Mouse (Mus musculus) heart, embryonic 14.5 days (tissue): ENCODE data around the gene Stim1. TPM values are rescaled to one million over a fixed set of nuclear protein-coding genes. Genes with fewer than 3 reads are reported as not detected.

Experiments used
- ATAC-seq: fragments of 200-750 bp; cut with Nextera tagmentation; 2 replicates; pipeline ENCODE4 v1.8.0; 2017; ENCODE audit warnings: low read depth, moderate TSS enrichment; ENCODE audit not compliant: insufficient number of reproducible peaks, insufficient read depth, low FRiP score
- H3K27ac ChIP-seq, 2 experiments: fragments of 200-500 bp in 1 of 2; fragments of 300-500 bp in 1 of 2; sonication (generic) in 1 of 2; replicated peaks in 1 of 2; 2 replicates each; pipeline ENCODE4 v1.5.1; 2012 to 2014; ENCODE audit warnings: low read depth in 2 of 2, low read length in 2 of 2, control low read depth in 1 of 2, mild to moderate bottlenecking in 1 of 2, mixed read lengths in 1 of 2; ENCODE audit not compliant: control insufficient read depth in 1 of 2, insufficient read depth in 1 of 2
- H3K27me3 ChIP-seq: fragments of 300-500 bp; sonication (generic); 2 replicates; pipeline ENCODE4 v1.6.1; 2014; ENCODE audit warnings: mild to moderate bottlenecking, low read length, control low read depth; ENCODE audit not compliant: control insufficient read depth, insufficient read depth
- H3K36me3 ChIP-seq: fragments of 300-500 bp; sonication (generic); 2 replicates; pipeline ENCODE4 v1.6.1; 2014; ENCODE audit warnings: mild to moderate bottlenecking, control low read depth, low read length, mixed read lengths; ENCODE audit not compliant: control insufficient read depth, insufficient read depth
- H3K4me1 ChIP-seq, 2 experiments: fragments of 200-500 bp in 1 of 2; fragments of 300-500 bp in 1 of 2; sonication (generic) in 1 of 2; 2 replicates each; pipeline ENCODE4 v1.6.1; 2012 to 2014; ENCODE audit warnings: low read length in 2 of 2, control low read depth in 1 of 2, mixed read lengths in 1 of 2; ENCODE audit not compliant: control insufficient read depth in 2 of 2, insufficient read depth in 2 of 2
- H3K4me2 ChIP-seq: fragments of 300-500 bp; sonication (generic); 2 replicates; pipeline ENCODE4 v1.6.1; 2014; ENCODE audit warnings: mild to moderate bottlenecking, low read length
- H3K4me3 ChIP-seq, 2 experiments: fragments of 200-500 bp in 1 of 2; fragments of 300-500 bp in 1 of 2; sonication (generic) in 1 of 2; 2 replicates each; pipeline ENCODE4 v1.5.1; 2012 to 2014; ENCODE audit warnings: low read length in 2 of 2, mild to moderate bottlenecking in 2 of 2, control low read depth in 1 of 2, low read depth in 1 of 2, moderate library complexity in 1 of 2; ENCODE audit not compliant: control insufficient read depth in 1 of 2, insufficient read depth in 1 of 2
- H3K9ac ChIP-seq: fragments of 300-500 bp; sonication (generic); 2 replicates; pipeline ENCODE4 v1.6.1; 2014; ENCODE audit warnings: mild to moderate bottlenecking, low read length
- H3K9me3 ChIP-seq: fragments of 300-500 bp; sonication (generic); 2 replicates; pipeline ENCODE4 v1.6.1; 2016; ENCODE audit warnings: low read length, control low read depth; ENCODE audit not compliant: control insufficient read depth
- WGBS: fragments of 180-500 bp; shearing (Covaris S2); extraction: QIAGEN DNeasy Blood & Tissue Kit; methylation state at CpG from one replicate; pipeline ENCODE4 v1.1.7; 2014; 5-methylcytosine and 5-hydroxymethylcytosine counted together
- polyA plus RNA-seq: library from polyadenylated mRNA; unstranded; fragments of >200 nt; fragmentation: Nextera tagmentation; extraction: Ambion mirVana; gene quantifications from 2 replicates; pipeline ENCODE4 v1.2.1, GENCODE M21; 2014

Gene Stim1
- 13.1 and 15.0 TPM in 2 replicates for polyA plus RNA-seq

- H3K4me3 ChIP-seq = peak within 1 kb of the TSS; percentile 58 to 88
- WGBS = under 1% methylated on average over 50 of the region's 73 CpGs
Observed at GRCm38 (mm10) chr7:102267601-102268394, at the start of gene Stim1. TSS of gene Stim1 (plus strand) at chr7:102267806.

GRCm38 (mm10) chr7:102221899-102222298 is 45.7 kb upstream of the Stim1 start:
- Histone ChIP-seq H3K4me1 (peaks cover 5 to 6% of the 10 kb centered on the region in 2 experiments; a peak in 3 of 4 replicates), H3K4me3 (no peak overlapping the region; a peak in 1 of 4 replicates), H3K9ac (no peak overlapping the region), H3K4me2 (peak overlapping the region; percentile 80), H3K27ac (no peak overlapping the region), H3K9me3 (no peaks in the 10 kb centered on the region), H3K27me3 (no peaks in the 10 kb centered on the region), H3K36me3 (0 out of 2 replicates have a peak, but pooled peaks cover 4% of the 10 kb centered on the region)
- no peak for ATAC-seq
- WGBS = 47% methylated on average over 1 of the region's 1 CpGs

More at GRCm38 (mm10) chr7:102267601-102268394, at the start of gene Stim1:
- peak within 1 kb of the TSS in 1 of 2 experiments; percentile 41; a peak in 2 of 4 replicates for H3K27ac ChIP-seq
- peaks cover 6 to 18% of the 10 kb centered on the region in 2 experiments for H3K4me1 ChIP-seq
- H3K27me3 ChIP-seq = peaks cover 24% of the 10 kb centered on the region
- peak within 1 kb of the TSS; percentile 80 for H3K9ac ChIP-seq
- H3K4me2 ChIP-seq = peak within 1 kb of the TSS; percentile 82
- H3K9me3 ChIP-seq = no peaks in the 10 kb centered on the region
- peak; percentile 94 for ATAC-seq
- no peaks in the 10 kb centered on the region for H3K36me3 ChIP-seq

GRCm38 (mm10) chr7:102222336-102222735 is 45.3 kb upstream of the Stim1 start:
- no peaks in the 10 kb centered on the region for H3K27me3 ChIP-seq
- peaks cover 6% of the 10 kb centered on the region; the same call in 1 of the 2 replicates for H3K36me3 ChIP-seq
- H3K4me3 ChIP-seq = peak overlapping the region; percentile 61 to 69; a peak in 3 of 4 replicates
- peaks cover 5 to 6% of the 10 kb centered on the region in 2 experiments; a peak in 3 of 4 replicates for H3K4me1 ChIP-seq
- no peak for ATAC-seq
- H3K27ac ChIP-seq = peak overlapping the region in 1 of 2 experiments; percentile 49; a peak in 1 of 4 replicates
- WGBS = under 1% methylated on average over 5 of the region's 13 CpGs
- H3K4me2 ChIP-seq = peak overlapping the region; percentile 80
- H3K9me3 ChIP-seq = no peaks in the 10 kb centered on the region
- H3K9ac ChIP-seq = peak overlapping the region; percentile 78

- H3K4me2 ChIP-seq = peak overlapping the region; percentile 80
- H3K36me3 ChIP-seq = peaks cover 12% of the 10 kb centered on the region; the same call in 1 of the 2 replicates
- H3K4me3 ChIP-seq = peak overlapping the region; percentile 61 to 69
- no peaks in the 10 kb centered on the region for H3K9me3 ChIP-seq
- H3K4me1 ChIP-seq = peaks cover 5 to 6% of the 10 kb centered on the region in 2 experiments; a peak in 3 of 4 replicates
- ATAC-seq = peak; percentile 82
- 2% methylated on average over 30 of the region's 31 CpGs for WGBS
- H3K9ac ChIP-seq = peak overlapping the region; percentile 78
- H3K27ac ChIP-seq = peak overlapping the region; percentile 6 to 49
- H3K27me3 ChIP-seq = no peaks in the 10 kb centered on the region
Observed at GRCm38 (mm10) chr7:102222830-102223556, 44.6 kb upstream of the Stim1 start.

- Histone ChIP-seq H3K4me1 (peaks cover 5 to 6% of the 10 kb centered on the region in 2 experiments; a peak in 3 of 4 replicates), H3K4me2 (peak overlapping the region; percentile 80; the same call in 1 of the 2 replicates), H3K9ac (no peak overlapping the region), H3K36me3 (peaks cover 20% of the 10 kb centered on the region), H3K27me3 (no peaks in the 10 kb centered on the region), H3K27ac (no peak overlapping the region), H3K4me3 (no peak overlapping the region), H3K9me3 (no peaks in the 10 kb centered on the region)
- 83% methylated on average over 5 of the region's 5 CpGs for WGBS
- ATAC-seq = no peak
Observed at GRCm38 (mm10) chr7:102223883-102224738, 43.5 kb upstream of the Stim1 start.

- no peak overlapping the region for H3K4me2 ChIP-seq
- no peaks in the 10 kb centered on the region for H3K9me3 ChIP-seq
- peaks cover 5 to 6% of the 10 kb centered on the region in 2 experiments; a peak in 3 of 4 replicates for H3K4me1 ChIP-seq
- ATAC-seq = no peak
- peaks cover 35% of the 10 kb centered on the region for H3K36me3 ChIP-seq
- no peak overlapping the region for H3K4me3 ChIP-seq
- H3K9ac ChIP-seq = no peak overlapping the region
- H3K27ac ChIP-seq = no peak overlapping the region
- no peaks in the 10 kb centered on the region for H3K27me3 ChIP-seq
- 82% methylated on average over 6 of the region's 6 CpGs for WGBS
Observed at GRCm38 (mm10) chr7:102226051-102226450, 41.6 kb upstream of the Stim1 start.
